ENCODE assay signal across 8 mouse cellular contexts in genomic region chr8:111875758-111876157, GRCm38 (mm10). TPM values are rescaled to one million over a fixed set of nuclear protein-coding genes. Genes with fewer than 3 reads are reported as not detected.
A peak's percentile ranks its signal among the peaks of the same experiment; 100 is the strongest.
DNase-seq lines count a peak whose midpoint lies in the region; ATAC-seq and TF ChIP-seq lines count a peak whose summit lies in the region.

No protein-coding gene starts in this region.

- peak overlapping the region; percentile 64 for H3K4me3 ChIP-seq in cerebellum, adult 2 months (replicated peaks; ENCODE audit: insufficient read depth, low read depth, low read length)
- peak overlapping the region; percentile 80 for H3K4me3 ChIP-seq in liver, embryonic 11.5 days (ENCODE audit: low read depth, low read length)

- no peak for TF ChIP-seq CTCF in cerebellum, adult 2 months (IDR thresholded peaks at IDR 0.05; ENCODE audit: borderline replicate concordance, insufficient read depth, low read depth, low read length)

- H3K4me2 ChIP-seq in liver, embryonic 11.5 days = peak overlapping the region; percentile 68

- H3K36me3 ChIP-seq in liver, embryonic 11.5 days (ENCODE audit: control insufficient read depth, insufficient read depth, low read length) = no peaks in the 10 kb centered on the region

- intact Hi-C loops in heart, postnatal 14 days (cut with DNase I) = no loop called here
- intact Hi-C loops in heart, postnatal 10 days (cut with DNase I) = no loop called here

- 3% methylated on average over 9 of the region's 9 CpGs for WGBS in cerebellum, adult 2 months
- 25% methylated on average over 9 of the region's 9 CpGs for WGBS in liver, embryonic 11.5 days

- H3K27ac ChIP-seq in cerebellum, adult 2 months (ENCODE audit: insufficient read depth, low read length) = no peak overlapping the region
- H3K27ac ChIP-seq in liver, embryonic 11.5 days (ENCODE audit: low read depth, low read length) = no peak overlapping the region

- no peak for ATAC-seq in liver, embryonic 11.5 days (replicated peaks; ENCODE audit: low FRiP score)

- no peak for TF ChIP-seq POLR2A in cerebellum, adult 2 months (IDR thresholded peaks at IDR 0.05; ENCODE audit: borderline replicate concordance, insufficient read depth, low read length)

- H3K4me1 ChIP-seq in cerebellum, adult 2 months (ENCODE audit: control insufficient read depth, insufficient read depth, low read length) = peaks cover 2% of the 10 kb centered on the region; the same call in 1 of the 2 replicates
- H3K4me1 ChIP-seq in liver, embryonic 11.5 days (replicated peaks; ENCODE audit: control insufficient read depth, insufficient read depth, low read length) = peaks cover 7% of the 10 kb centered on the region; the same call in 1 of the 2 replicates

- H3K9me3 ChIP-seq in liver, embryonic 11.5 days (ENCODE audit: control insufficient read depth, low read length) = no peaks in the 10 kb centered on the region

- H3K27me3 ChIP-seq in cerebellum, adult 2 months (ENCODE audit: control insufficient read depth, insufficient read depth, low read length) = no peaks in the 10 kb centered on the region
- H3K27me3 ChIP-seq in liver, embryonic 11.5 days (replicated peaks; ENCODE audit: control insufficient read depth, insufficient read depth, low read length) = no peaks in the 10 kb centered on the region

- peak overlapping the region; percentile 64 for H3K9ac ChIP-seq in liver, embryonic 11.5 days (ENCODE audit: low read depth, low read length)

- DNase-seq in heart, adult 18-20 months = peak; percentile 14 to 33
- DNase-seq in heart, postnatal 14 days = no peak
- peak; percentile 34 to 44 for DNase-seq in cerebellum, adult 2 months
- peak; percentile 11 to 23 for DNase-seq in heart, postnatal 10 days
- DNase-seq in liver, embryonic 11.5 days (ENCODE audit: low spot score) = no peak
- peak; percentile 11 for DNase-seq in retina, embryonic 14.5 days (ENCODE audit: low spot score)
- DNase-seq in embryo, embryonic 11 days = no peak
- no peak for DNase-seq in adrenal gland, adult 8-10 months

RNA-seq across cellular contexts. Expression of gene Tmem170, which starts 0.8 kb away (rescaled TPM):
- total RNA-seq in heart, adult 18-20 months (2021) = 1 to 10 TPM; 2.4 to 2.6 TPM
- 1 to 10 TPM; 2.6 to 3.1 TPM for total RNA-seq in heart, postnatal 14 days (2021)
- 7.2 and 8.6 TPM in 2 replicates for polyA plus RNA-seq in cerebellum, adult 2 months (2012; rRNA removed)
- 1 to 10 TPM; 2.7 to 3.4 TPM for total RNA-seq in heart, postnatal 10 days (2021)
- polyA plus RNA-seq in liver, embryonic 11.5 days (2014; fragmentation: Nextera tagmentation; extraction: Ambion mirVana) = 8.0 and 8.4 TPM in 2 replicates
- 1 to 10 TPM; 6.4 to 9.1 (median 8.5) TPM for total RNA-seq in adrenal gland, adult 8-10 months (2022)

RNA-seq across cellular contexts. Expression of gene Cfdp1, which starts 21.7 kb away (rescaled TPM):
- 10 to 100 TPM; 35.2 to 36.1 TPM for total RNA-seq in heart, adult 18-20 months (2021)
- total RNA-seq in heart, postnatal 14 days (2021) = 10 to 100 TPM; 32.1 to 36.4 TPM
- 82.0 and 94.5 TPM in 2 replicates for polyA plus RNA-seq in cerebellum, adult 2 months (2012; rRNA removed)
- total RNA-seq in heart, postnatal 10 days (2021) = 10 to 100 TPM; 43.7 to 53.7 TPM
- 218 and 234 TPM in 2 replicates for polyA plus RNA-seq in liver, embryonic 11.5 days (2014; fragmentation: Nextera tagmentation; extraction: Ambion mirVana)
- total RNA-seq in adrenal gland, adult 8-10 months (2022) = 10 to 100 TPM; 65.3 to 81.8 (median 72.3) TPM

RNA-seq across cellular contexts. Expression of gene Chst5, which starts 34.5 kb away (rescaled TPM):
- not detected for total RNA-seq in heart, adult 18-20 months (2021)
- not detected for total RNA-seq in heart, postnatal 14 days (2021)
- polyA plus RNA-seq in cerebellum, adult 2 months (2012; rRNA removed) = 2.1 and 3.1 TPM in 2 replicates
- not detected for total RNA-seq in heart, postnatal 10 days (2021)
- 0.35 and 0.41 TPM in 2 replicates for polyA plus RNA-seq in liver, embryonic 11.5 days (2014; fragmentation: Nextera tagmentation; extraction: Ambion mirVana)
- not detected for total RNA-seq in adrenal gland, adult 8-10 months (2022)

RNA-seq across cellular contexts. Expression of gene Tmem231, which starts 57.9 kb away (rescaled TPM):
- total RNA-seq in heart, adult 18-20 months (2021) = 1 to 10 TPM; 2.0 to 2.4 TPM
- 1 to 10 TPM; 1.7 to 2.0 TPM for total RNA-seq in heart, postnatal 14 days (2021)
- 15.1 and 15.8 TPM in 2 replicates for polyA plus RNA-seq in cerebellum, adult 2 months (2012; rRNA removed)
- total RNA-seq in heart, postnatal 10 days (2021) = 1 to 10 TPM; 1.5 to 2.3 TPM
- 6.7 and 6.8 TPM in 2 replicates for polyA plus RNA-seq in liver, embryonic 11.5 days (2014; fragmentation: Nextera tagmentation; extraction: Ambion mirVana)
- 10 to 100 TPM in 2 of 4 experiments, 1 to 10 TPM in 2; 6.3 to 12.4 (median 9.5) TPM for total RNA-seq in adrenal gland, adult 8-10 months (2022)

Comparison
In these comparisons a context has a peak if more than half of its experiments do, and no peak if none do; other contexts are left out.
1. DNase-seq: peak in heart, adult 18-20 months (2 of 2), cerebellum, adult 2 months (2 of 2), heart, postnatal 10 days (2 of 2) and retina, embryonic 14.5 days (single experiment); none in heart, postnatal 14 days (0 of 2), liver, embryonic 11.5 days (single experiment), embryo, embryonic 11 days (single experiment) and adrenal gland, adult 8-10 months (single experiment).